Mouse (Mus musculus) MEL (cell line): ENCODE results near the gene Itgb8. TPM values are rescaled to one million over a fixed set of nuclear protein-coding genes. Genes with fewer than 3 reads are reported as not detected.

Experiments
- DNase-seq: peaks from one replicate; pipeline ENCODE4 v3.0.0; 2011; ENCODE audit warnings: low read depth, low spot score
- H3K27ac ChIP-seq: 2 replicates; pipeline ENCODE4 v1.5.1; 2012; ENCODE audit warnings: low read depth, mild to moderate bottlenecking, control low read depth, low read length, moderate library complexity; ENCODE audit not compliant: control insufficient read depth
- H3K27me3 ChIP-seq, 2 experiments: fragments of 150-350 bp in 1 of 2; sonication (generic) in 1 of 2; 2 replicates each; pipeline ENCODE4 v1.6.1; 2012; ENCODE audit warnings: low read length in 2 of 2, mild to moderate bottlenecking in 2 of 2, improper control_type of control experiment in 1 of 2, moderate library complexity in 1 of 2; ENCODE audit not compliant: insufficient read depth in 2 of 2, control insufficient read depth in 1 of 2
- H3K36me3 ChIP-seq, 2 experiments: 2 replicates each; pipeline ENCODE4 v1.6.1; 2012 to 2014; ENCODE audit warnings: low read length in 2 of 2, improper control_type of control experiment in 1 of 2, inconsistent platforms in 1 of 2, mild to moderate bottlenecking in 1 of 2; ENCODE audit not compliant: insufficient read depth in 2 of 2, control insufficient read depth in 1 of 2
- H3K4me1 ChIP-seq, 2 experiments: fragments of 150-350 bp in 1 of 2; sonication (generic) in 1 of 2; 2 replicates each; pipeline ENCODE4 v1.6.1; 2012; ENCODE audit warnings: low read length in 2 of 2, improper control_type of control experiment in 1 of 2, mild to moderate bottlenecking in 1 of 2; ENCODE audit not compliant: insufficient read depth in 2 of 2, control insufficient read depth in 1 of 2
- H3K4me3 ChIP-seq, 2 experiments: fragments of 150-350 bp in 1 of 2; sonication (generic) in 1 of 2; 2 replicates each; pipeline ENCODE4 v1.5.1; 2012; ENCODE audit warnings: low read depth in 2 of 2, low read length in 2 of 2, mild to moderate bottlenecking in 2 of 2, moderate library complexity in 2 of 2, control low read depth in 1 of 2, improper control_type of control experiment in 1 of 2; ENCODE audit not compliant: control insufficient read depth in 1 of 2, insufficient read depth in 1 of 2
- H3K79me2 ChIP-seq: 2 replicates; pipeline ENCODE4 v1.6.1; 2012; ENCODE audit warnings: mild to moderate bottlenecking, low read length, moderate library complexity; ENCODE audit not compliant: control insufficient read depth, poor library complexity, insufficient read depth
- H3K9ac ChIP-seq: 2 replicates; pipeline ENCODE4 v1.6.1; 2012; ENCODE audit warnings: low read depth, mild to moderate bottlenecking, control low read depth, low read length, moderate library complexity; ENCODE audit not compliant: control insufficient read depth, poor library complexity, severe bottlenecking
- H3K9me3 ChIP-seq: fragments of 150-350 bp; sonication (generic); replicated peaks from 2 replicates; pipeline ENCODE4 v1.6.1; 2012; ENCODE audit warnings: mild to moderate bottlenecking, low read length, improper control_type of control experiment, moderate library complexity; ENCODE audit not compliant: insufficient read depth
- CHD1 ChIP-seq: IDR thresholded peaks from 2 replicates; pipeline ENCODE4 v1.6.1; 2012; ENCODE audit warnings: low read depth, mild to moderate bottlenecking, inconsistent platforms, low read length, improper control_type of control experiment
- CHD2 ChIP-seq: IDR thresholded peaks from 2 replicates; pipeline ENCODE4 v1.6.1; 2011; ENCODE audit warnings: low read length, improper control_type of control experiment
- CTCF ChIP-seq, 3 experiments: IDR thresholded peaks in 2 of 3; conservative IDR thresholded peaks in 1 of 3; 2 replicates each; pipeline ENCODE4 v1.5.1; 2011 to 2012; ENCODE audit warnings: low read length in 3 of 3, low read depth in 2 of 3, mild to moderate bottlenecking in 2 of 3, improper control_type of control experiment in 1 of 3, inconsistent platforms in 1 of 3, mixed read lengths in 1 of 3, moderate library complexity in 1 of 3; ENCODE audit not compliant: control insufficient read depth in 1 of 3, insufficient read depth in 1 of 3, poor library complexity in 1 of 3, severe bottlenecking in 1 of 3
- E2F4 ChIP-seq: IDR thresholded peaks from 2 replicates; pipeline ENCODE4 v1.6.1; 2011; ENCODE audit warnings: low read depth, low read length, improper control_type of control experiment, borderline replicate concordance
- ELF1 ChIP-seq: IDR thresholded peaks from 2 replicates; pipeline ENCODE4 v1.6.1; 2014; ENCODE audit warnings: low read depth, mild to moderate bottlenecking, inconsistent platforms, low read length, improper control_type of control experiment, moderate library complexity
- HCFC1 ChIP-seq: IDR thresholded peaks from 2 replicates; pipeline ENCODE4 v1.6.1; 2012; ENCODE audit warnings: low read depth, mild to moderate bottlenecking, inconsistent platforms, low read length, improper control_type of control experiment, moderate library complexity
- JUND ChIP-seq: IDR thresholded peaks from 2 replicates; pipeline ENCODE4 v1.6.1; 2011; ENCODE audit warnings: low read depth, mild to moderate bottlenecking, improper control_type of control experiment, low read length
- KAT2A ChIP-seq: conservative IDR thresholded peaks from 2 replicates; pipeline ENCODE4 v1.6.1; 2012; ENCODE audit warnings: low read depth, low read length, improper control_type of control experiment, inconsistent platforms
- MAFK ChIP-seq: IDR thresholded peaks from 2 replicates; pipeline ENCODE4 v1.6.1; 2011; ENCODE audit warnings: low read depth, mild to moderate bottlenecking, low read length, improper control_type of control experiment, borderline replicate concordance
- MAZ ChIP-seq: IDR thresholded peaks from 2 replicates; pipeline ENCODE4 v1.6.1; 2012; ENCODE audit warnings: low read depth, mild to moderate bottlenecking, inconsistent platforms, low read length, improper control_type of control experiment
- MEF2A ChIP-seq: IDR thresholded peaks from 2 replicates; pipeline ENCODE4 v1.6.1; 2014; ENCODE audit warnings: low read depth, mild to moderate bottlenecking, inconsistent platforms, low read length, improper control_type of control experiment; ENCODE audit not compliant: poor library complexity, insufficient replicate concordance, severe bottlenecking; ENCODE audit errors: extremely low read depth
- MYB ChIP-seq: IDR thresholded peaks from 2 replicates; pipeline ENCODE4 v1.6.1; 2011; ENCODE audit warnings: mild to moderate bottlenecking, low read depth, low read length, improper control_type of control experiment
- POLR2AphosphoS5 ChIP-seq: IDR thresholded peaks from 2 replicates; pipeline ENCODE4 v1.6.1; 2012; ENCODE audit warnings: low read depth, borderline replicate concordance, mild to moderate bottlenecking, inconsistent platforms, low read length, moderate library complexity, mixed read lengths
- SIN3A ChIP-seq: IDR thresholded peaks from 2 replicates; pipeline ENCODE4 v1.6.1; 2012; ENCODE audit warnings: low read length, improper control_type of control experiment, inconsistent platforms
- SMC3 ChIP-seq: IDR thresholded peaks from 2 replicates; pipeline ENCODE4 v1.6.1; 2011; ENCODE audit warnings: low read depth, low read length, improper control_type of control experiment
- TBP ChIP-seq: IDR thresholded peaks from 2 replicates; pipeline ENCODE4 v1.8.0; 2011; ENCODE audit warnings: low read depth, low read length, improper control_type of control experiment
- UBTF ChIP-seq: IDR thresholded peaks from 2 replicates; pipeline ENCODE4 v1.6.1; 2012; ENCODE audit warnings: low read depth, mild to moderate bottlenecking, inconsistent platforms, low read length, improper control_type of control experiment, moderate library complexity, borderline replicate concordance; ENCODE audit not compliant: insufficient read depth
- USF2 ChIP-seq, 2 experiments: IDR thresholded peaks; 2 replicates each; pipeline ENCODE4 v1.6.1; 2011 to 2012; ENCODE audit warnings: improper control_type of control experiment in 2 of 2, low read length in 2 of 2, borderline replicate concordance in 1 of 2, inconsistent platforms in 1 of 2, low read depth in 1 of 2, mild to moderate bottlenecking in 1 of 2; ENCODE audit not compliant: insufficient read depth in 1 of 2
- ZC3H11A ChIP-seq: IDR thresholded peaks from 2 replicates; pipeline ENCODE4 v1.6.1; 2012; ENCODE audit warnings: low read depth, mild to moderate bottlenecking, inconsistent platforms, low read length, improper control_type of control experiment
- ZKSCAN1 ChIP-seq: IDR thresholded peaks from 2 replicates; pipeline ENCODE4 v1.6.1; 2012; ENCODE audit warnings: low read depth, mild to moderate bottlenecking, inconsistent platforms, low read length, improper control_type of control experiment, moderate library complexity
- ZMIZ1 ChIP-seq: IDR thresholded peaks from 2 replicates; pipeline ENCODE4 v1.6.1; 2012; ENCODE audit warnings: low read depth, mild to moderate bottlenecking, inconsistent platforms, low read length, improper control_type of control experiment, moderate library complexity
- ZNF384 ChIP-seq: IDR thresholded peaks from 2 replicates; pipeline ENCODE4 v1.6.1; 2012; ENCODE audit warnings: low read depth, mild to moderate bottlenecking, inconsistent platforms, low read length, improper control_type of control experiment
- polyA plus RNA-seq, 2 experiments: library from polyadenylated mRNA; stranded (reverse) in 1 of 2; unstranded in 1 of 2; fragments of >175 nt in 1 of 2; fragments of >200 nt in 1 of 2; gene quantifications; 2 replicates each; pipeline versions ENCODE4 v1.2.1 to v1.2.4; 2012; ENCODE audit warnings: low replicate concordance in 2 of 2, low read depth in 1 of 2; ENCODE audit not compliant: insufficient read length in 2 of 2, insufficient read depth in 1 of 2, missing spikeins in 1 of 2
- total RNA-seq: library from RNA; depleted of rRNA; stranded (reverse); fragments of 300-350 nt; gene quantifications from 2 replicates; pipeline ENCODE4 v1.2.3, GENCODE M21; 2012

Itgb8 gene
- total and polyA plus RNA-seq, 3 experiments, result not detected

DNA sequence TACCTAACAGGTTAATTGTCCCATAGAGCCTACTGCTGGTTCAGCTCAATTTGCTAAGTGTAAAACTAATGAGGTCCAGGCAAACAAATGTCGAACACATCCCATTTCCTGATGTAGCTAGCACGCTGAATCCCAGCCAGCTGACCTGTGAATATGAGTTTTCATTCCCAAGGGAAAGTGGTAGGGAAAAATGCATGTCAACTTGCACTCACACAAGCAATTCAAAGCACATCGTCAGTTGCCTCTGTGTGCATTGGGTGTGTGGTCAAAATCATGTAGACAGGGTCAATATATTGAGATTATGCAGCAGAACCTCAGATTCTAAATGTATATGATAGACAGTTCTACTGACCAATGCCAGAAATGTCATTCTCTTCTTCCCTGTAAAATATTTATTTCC lies 69.5 kb downstream of the Itgb8 start:
- Histone ChIP-seq H3K27me3 (no peaks in the 10 kb centered on the region), H3K4me3 (no peak overlapping the region)
- no peak for TF ChIP-seq CHD1
- TF ChIP-seq HCFC1, result no peak
- no peak for TF ChIP-seq MYB
- TF ChIP-seq ZKSCAN1, result no peak
- TF ChIP-seq ELF1, result no peak
- TF ChIP-seq MAZ, result no peak
- no peak for TF ChIP-seq SMC3
- TF ChIP-seq UBTF, result no peak
- no peak for TF ChIP-seq E2F4
- no peak for TF ChIP-seq TBP
- TF ChIP-seq MAFK, result no peak
- no peak for TF ChIP-seq CTCF (IDR thresholded peaks at IDR 0.05 in 2 of 3, conservative IDR thresholded peaks at IDR 0.05 in 1 of 3; ENCODE audit: control insufficient read depth in 1 of 3, insufficient read depth in 1 of 3, low read depth in 2 of 3, low read length in 3 of 3, poor library complexity in 1 of 3, severe bottlenecking in 1 of 3)
- TF ChIP-seq, all 39 proteins: peak for 0
- Histone ChIP-seq H3K9ac (no peak overlapping the region), H3K9me3 (no peaks in the 10 kb centered on the region), H3K27ac (no peak overlapping the region), H3K4me1 (no peaks in the 10 kb centered on the region), H3K79me2 (no peaks in the 10 kb centered on the region), H3K36me3 (no peaks in the 10 kb centered on the region)
- DNase-seq, result no peak

DNA sequence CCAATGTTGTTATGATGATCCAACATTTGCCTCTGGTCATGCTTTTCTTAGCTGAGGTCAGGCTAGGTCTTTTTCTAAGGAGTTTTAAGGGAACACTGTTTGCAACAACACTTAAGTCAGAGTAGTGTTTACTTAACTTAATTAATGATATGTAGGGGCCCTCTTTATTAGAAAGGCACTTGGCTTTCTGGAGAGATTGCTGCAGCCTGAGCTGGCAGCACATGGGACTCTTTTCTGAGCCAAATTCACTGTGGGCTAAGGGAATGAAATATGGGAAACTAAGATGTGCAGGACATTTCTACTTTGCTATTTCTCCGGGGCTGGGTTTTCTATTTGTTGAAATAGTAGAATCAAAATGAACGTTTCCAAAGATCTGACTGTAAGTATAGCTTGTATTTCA lies 73.5 kb downstream of the Itgb8 start:
- TF ChIP-seq MYB, result no peak
- no peak for TF ChIP-seq ZC3H11A
- TF ChIP-seq ZMIZ1, result no peak
- no peak for TF ChIP-seq POLR2AphosphoS5
- no peak for TF ChIP-seq ZKSCAN1
- no peak for TF ChIP-seq UBTF
- TF ChIP-seq MAZ, result no peak
- TF ChIP-seq CHD1, result no peak
- TF ChIP-seq SIN3A, result no peak
- no peak for TF ChIP-seq CHD2
- TF ChIP-seq ELF1, result no peak
- TF ChIP-seq MEF2A, result no peak
- TF ChIP-seq USF2 (IDR thresholded peaks at IDR 0.05; ENCODE audit: borderline replicate concordance in 1 of 2, insufficient read depth in 1 of 2, low read depth in 1 of 2, low read length in 2 of 2), result no peak
- TF ChIP-seq JUND, result no peak
- no peak for TF ChIP-seq ZNF384
- TF ChIP-seq KAT2A, result no peak
- no peak for TF ChIP-seq MAFK
- Histone ChIP-seq H3K4me1 (no peaks in the 10 kb centered on the region), H3K36me3 (no peaks in the 10 kb centered on the region), H3K4me3 (no peak overlapping the region), H3K27me3 (no peaks in the 10 kb centered on the region; a peak in 1 of 4 replicates), H3K79me2 (no peaks in the 10 kb centered on the region), H3K9ac (no peak overlapping the region), H3K27ac (no peak overlapping the region), H3K9me3 (no peaks in the 10 kb centered on the region)
- DNase-seq, result no peak
